Mouse (Mus musculus) gastrocnemius, adult 2 months (tissue): Measurements from ENCODE around the gene Fars2. TPM values are rescaled to one million over a fixed set of nuclear protein-coding genes. Genes with fewer than 3 reads are reported as not detected.

Experiments used
- DNase-seq: peaks from one replicate; pipeline ENCODE4 v3.0.0; 2022
- H3K27ac ChIP-seq: fragments of 200-600 bp; 2 replicates; pipeline ENCODE4 v1.8.1; 2022; ENCODE audit warnings: mild to moderate bottlenecking
- H3K4me3 ChIP-seq: fragments of 200-600 bp; 2 replicates; pipeline ENCODE4 v1.8.1; 2022; ENCODE audit warnings: mild to moderate bottlenecking, moderate library complexity
- CTCF ChIP-seq: fragments of 200-600 bp; IDR thresholded peaks from 2 replicates; pipeline ENCODE4 v1.8.1; 2022; ENCODE audit warnings: antibody characterized with exemption, mild to moderate bottlenecking, moderate library complexity
- intact Hi-C: fragments of 180-260 bp; cut with DNase I; formaldehyde crosslinking; loops from one replicate; pipeline ENCODE4 v1.15.1; 2025
- total RNA-seq, 2 experiments: library from RNA; stranded (reverse); gene quantifications; 2 replicates each; pipeline ENCODE4 v1.2.3; 2021

Fars2 gene
- total RNA-seq, 2 experiments from 2014 or later: 40.8 to 43.4 TPM

DNA sequence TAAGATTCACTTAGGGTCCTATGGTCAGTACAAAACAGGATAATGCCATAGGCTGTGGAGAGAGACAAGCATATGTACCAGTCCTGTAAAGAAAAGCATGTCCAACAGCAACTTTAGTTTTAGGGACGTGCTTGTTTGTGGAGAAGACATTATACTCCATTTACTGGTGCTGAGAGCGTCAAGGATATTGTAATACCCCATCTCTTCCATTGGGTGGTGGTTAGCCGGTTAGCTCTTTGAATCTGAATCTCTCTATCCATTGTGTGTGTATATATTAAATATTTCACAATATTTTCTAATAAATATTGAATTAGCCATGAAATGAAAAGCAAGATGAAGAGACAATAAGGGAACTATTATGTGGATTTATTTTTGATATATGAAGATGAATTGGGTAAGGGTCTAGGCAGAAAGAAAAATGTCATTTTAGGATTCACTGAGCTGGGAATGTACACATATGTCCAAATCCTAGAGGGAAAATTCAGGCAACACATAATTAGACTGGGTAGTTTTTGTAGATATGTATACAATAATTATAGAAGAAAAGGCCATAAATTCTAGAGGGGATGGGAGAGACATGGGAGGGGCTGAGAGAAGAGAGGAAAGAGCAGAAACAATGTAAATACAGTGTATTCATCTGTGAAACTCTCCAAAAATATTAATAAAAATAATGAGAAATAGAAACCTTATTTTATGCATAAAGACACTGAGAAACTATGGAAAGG, 435.5 kb downstream of the Fars2 start:
- DNase-seq: no peak
- intact Hi-C loops: no loop called here
- Histone ChIP-seq H3K27ac (no peak overlapping the region), H3K4me3 (no peak overlapping the region)
- no peak for TF ChIP-seq CTCF

DNA sequence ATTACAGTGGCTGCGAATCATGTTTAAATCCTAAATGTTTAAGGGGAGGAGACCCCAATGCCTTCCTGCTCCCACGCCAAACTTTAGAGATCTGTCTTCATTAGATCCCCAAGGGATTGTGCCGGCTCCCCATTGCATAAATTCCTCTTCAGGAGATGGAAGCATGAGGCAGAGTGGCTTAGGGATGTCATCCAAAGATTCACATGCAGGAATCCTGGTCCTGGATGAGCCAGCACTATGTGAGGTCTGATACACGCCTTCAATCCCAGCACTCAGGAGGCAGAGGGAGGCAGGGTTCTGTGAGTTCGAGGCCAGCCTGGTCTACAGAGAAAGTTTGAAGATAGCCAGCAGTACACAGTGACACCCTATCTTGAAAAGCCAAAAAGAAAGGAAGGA, 436.0 kb downstream of the Fars2 start:
- H3K4me3 ChIP-seq: no peak overlapping the region
- no peak overlapping the region for H3K27ac ChIP-seq
- intact Hi-C loops: no loop called here
- no peak for TF ChIP-seq CTCF
- DNase-seq: no peak

DNA sequence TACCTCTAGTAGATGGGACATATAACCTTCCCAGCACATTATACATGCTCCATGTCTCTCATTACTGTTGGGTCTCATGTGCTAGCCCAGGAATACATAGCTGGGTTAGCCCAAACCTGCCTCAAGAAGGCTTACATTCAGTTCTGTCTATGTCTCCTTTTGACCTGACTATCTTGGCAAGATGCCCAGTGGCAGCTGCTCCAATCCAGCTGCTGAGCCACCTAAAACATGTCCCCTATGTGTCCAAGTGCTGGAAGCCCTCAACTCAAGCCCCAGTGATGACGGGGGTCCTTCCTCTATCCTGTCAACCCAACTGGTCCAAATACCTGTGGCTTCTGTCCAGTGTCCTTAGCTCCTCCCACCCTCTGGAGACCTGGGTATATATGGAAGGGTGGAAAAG, 437.5 kb downstream of the Fars2 start:
- Histone ChIP-seq H3K4me3 (no peak overlapping the region), H3K27ac (no peak overlapping the region)
- DNase-seq: no peak
- intact Hi-C loops: no loop called here
- no peak for TF ChIP-seq CTCF

DNA sequence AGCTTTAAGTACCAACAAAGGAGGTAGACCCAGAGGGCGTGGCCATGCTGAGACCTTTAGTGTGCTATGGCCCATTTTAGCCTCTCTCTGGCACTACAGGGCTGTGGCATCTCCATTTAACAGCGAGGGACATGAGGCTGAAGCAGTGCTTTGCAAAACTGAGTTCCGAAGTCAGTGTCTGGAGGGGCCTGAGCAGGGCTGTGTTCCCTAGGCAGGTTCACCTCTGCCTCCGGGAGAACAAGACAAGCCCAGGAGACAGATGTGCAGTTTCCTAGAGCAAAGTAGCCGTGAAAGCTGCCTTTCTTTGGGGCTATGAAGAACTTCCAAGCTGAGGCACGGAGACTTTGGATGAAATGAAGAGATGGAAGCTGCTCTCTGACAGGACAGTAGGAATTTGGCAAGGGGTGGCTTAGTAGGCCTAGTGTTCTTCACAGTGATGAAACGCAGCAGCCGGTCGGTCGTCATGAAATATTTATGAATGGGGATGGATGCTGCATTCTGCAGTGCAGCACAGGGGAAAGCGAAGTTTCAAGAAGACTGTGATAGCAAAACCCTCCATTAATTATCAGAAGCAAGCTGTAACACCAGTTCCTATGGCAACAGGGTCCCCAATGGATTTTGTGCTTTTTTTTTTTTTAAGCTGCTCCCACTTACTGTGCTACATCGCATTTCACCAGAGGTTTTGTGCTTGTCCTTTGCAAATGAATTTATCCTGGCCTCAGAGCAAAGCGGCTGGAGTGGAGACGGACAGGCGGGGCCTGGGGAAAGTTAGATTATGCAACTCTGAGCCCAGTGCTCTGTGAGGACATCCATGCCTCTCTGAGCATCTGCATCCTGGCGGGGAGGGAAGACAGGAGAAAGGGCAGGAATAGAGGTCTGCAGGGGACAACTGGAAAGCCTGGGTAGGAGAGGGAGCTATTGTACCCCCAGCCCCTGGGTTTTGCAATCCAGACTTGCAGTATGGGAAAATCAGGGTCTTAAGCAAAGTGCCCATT, 445.5 kb downstream of the Fars2 start:
- H3K27ac ChIP-seq: no peak overlapping the region
- intact Hi-C loops: no loop called here
- no peak overlapping the region for H3K4me3 ChIP-seq
- no peak for TF ChIP-seq CTCF
- DNase-seq: peak; percentile 27

DNA sequence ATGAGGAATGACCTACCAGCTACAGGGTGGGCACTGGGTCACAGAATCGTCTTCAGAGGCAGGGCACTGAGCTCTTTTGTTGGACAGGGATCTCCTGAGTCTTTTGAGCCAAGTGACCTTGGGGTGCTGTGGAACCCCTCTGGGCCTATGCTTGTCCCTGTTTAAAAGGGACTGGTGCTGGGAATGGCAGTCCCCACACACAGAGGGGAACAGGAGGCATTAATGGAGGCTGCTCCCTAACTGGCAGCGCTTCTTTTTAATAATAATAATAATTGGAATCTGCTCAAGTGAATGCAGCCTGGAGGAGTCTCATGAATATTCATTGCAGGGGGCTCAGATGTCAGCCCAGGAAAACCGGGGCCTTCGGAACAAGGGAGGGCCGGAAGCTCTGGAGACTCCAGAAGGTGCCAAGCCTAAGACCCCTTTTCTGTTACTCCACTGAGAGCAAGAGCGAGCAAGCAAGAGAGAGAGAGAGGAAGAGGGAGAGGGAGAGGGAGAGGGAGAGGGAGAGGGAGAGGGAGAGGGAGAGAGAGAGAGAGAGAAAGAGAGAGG, 447.6 kb downstream of the Fars2 start:
- TF ChIP-seq CTCF: no peak
- Histone ChIP-seq H3K27ac (no peak overlapping the region), H3K4me3 (no peak overlapping the region)
- no peak for DNase-seq
- intact Hi-C loops: no loop called here

DNA sequence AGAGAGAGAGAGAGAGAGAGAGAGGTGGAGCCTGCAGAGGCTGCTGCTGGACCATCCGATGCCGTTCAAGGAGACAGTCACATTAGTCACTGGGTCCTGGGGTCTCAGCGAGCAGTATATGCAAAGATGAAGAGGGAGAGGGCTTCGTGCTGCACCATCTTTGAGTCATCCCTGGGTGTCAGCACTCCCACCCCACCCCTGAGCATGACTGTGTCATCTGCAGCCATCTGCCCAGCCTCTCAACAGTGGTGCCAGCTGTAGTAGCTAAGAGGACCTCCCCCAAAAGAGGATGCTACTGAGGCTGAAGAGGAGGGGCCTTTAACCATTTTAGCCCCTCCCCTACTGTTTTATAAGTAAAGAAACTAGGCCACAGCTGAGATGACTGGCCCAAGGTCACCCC, 459.6 kb downstream of the Fars2 start:
- H3K27ac ChIP-seq: no peak overlapping the region
- no peak for TF ChIP-seq CTCF
- no peak for DNase-seq
- intact Hi-C loops: no loop called here
- H3K4me3 ChIP-seq: no peak overlapping the region

DNA sequence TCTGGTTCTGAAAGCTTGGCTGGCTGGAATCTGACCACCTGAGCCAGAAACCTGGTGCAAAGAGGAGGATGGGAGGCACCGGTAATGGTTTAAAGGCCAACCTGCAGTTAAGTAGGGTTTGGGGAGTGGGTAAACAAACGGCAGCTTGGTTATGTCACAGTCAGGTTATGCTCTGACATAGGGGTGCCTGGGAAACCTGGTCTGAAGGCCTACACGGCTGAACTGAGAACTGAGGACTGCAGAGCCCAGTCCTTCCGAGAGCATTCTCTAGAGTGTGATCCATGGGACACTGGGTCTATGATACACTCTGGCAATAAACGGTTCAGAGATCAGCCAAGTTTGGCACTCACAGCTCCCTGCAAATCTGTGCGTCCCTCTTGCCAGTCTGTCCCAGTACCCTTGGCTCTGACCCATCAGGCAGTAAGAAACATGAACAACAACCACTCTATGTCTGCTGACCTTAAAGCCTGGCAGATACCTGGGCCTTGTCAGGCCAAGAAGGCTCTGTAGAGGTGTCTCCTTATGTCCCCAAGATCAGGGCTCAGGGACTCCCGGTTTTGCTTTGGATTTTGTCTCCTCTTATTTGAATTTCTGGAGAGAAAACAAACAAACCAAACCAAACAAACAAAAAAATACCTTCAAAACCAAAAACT, 460.8 kb downstream of the Fars2 start:
- intact Hi-C loops: no loop called here
- no peak for DNase-seq

DNA sequence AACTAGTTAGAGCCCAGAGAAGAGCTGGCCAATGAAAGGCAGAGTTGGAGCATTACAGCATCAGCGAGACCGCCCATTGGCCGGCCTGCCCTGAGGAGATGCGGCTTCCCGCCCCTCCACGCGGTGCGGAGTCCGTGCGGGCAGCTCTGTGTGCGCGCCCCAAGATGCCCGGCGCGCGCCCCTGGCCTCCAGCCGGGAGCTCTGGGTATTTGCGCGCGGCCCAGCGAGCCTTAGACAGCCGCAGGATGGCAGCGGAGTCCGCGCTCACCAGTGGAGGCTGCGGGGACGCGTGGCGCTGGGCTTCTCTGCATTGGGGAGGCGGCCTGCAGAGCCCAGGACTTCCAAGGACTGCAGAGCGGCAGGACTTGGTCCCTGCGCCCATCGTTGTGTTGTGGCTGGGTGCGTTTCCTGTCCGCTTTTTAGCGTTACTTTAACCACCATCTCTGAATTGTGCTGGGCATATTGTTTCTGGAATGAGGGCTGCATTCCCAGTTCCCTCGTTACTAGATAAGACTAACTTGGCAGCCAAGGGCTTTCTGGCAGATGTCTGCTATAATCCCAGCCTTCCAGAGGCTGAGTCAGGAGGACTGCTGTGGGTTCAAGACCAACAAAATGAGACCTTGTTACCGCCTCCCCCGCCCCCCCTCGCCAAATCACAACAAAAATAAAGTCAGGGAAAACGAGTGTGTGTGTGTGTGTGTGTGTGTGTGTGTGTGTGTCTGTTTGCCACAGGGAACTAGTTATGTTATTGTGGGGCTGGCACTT, 461.5 kb downstream of the Fars2 start:
- TF ChIP-seq CTCF: peak; percentile 26
- peak overlapping the region; percentile 70 for H3K4me3 ChIP-seq
- intact Hi-C loops: no loop called here
- peak; percentile 72 for DNase-seq
- no peak overlapping the region for H3K27ac ChIP-seq

More for the DNA sequence above, 460.8 kb downstream of the Fars2 start:
- Histone ChIP-seq H3K4me3 (peak overlapping the region; percentile 70), H3K27ac (no peak overlapping the region)
- TF ChIP-seq CTCF: no peak

DNA sequence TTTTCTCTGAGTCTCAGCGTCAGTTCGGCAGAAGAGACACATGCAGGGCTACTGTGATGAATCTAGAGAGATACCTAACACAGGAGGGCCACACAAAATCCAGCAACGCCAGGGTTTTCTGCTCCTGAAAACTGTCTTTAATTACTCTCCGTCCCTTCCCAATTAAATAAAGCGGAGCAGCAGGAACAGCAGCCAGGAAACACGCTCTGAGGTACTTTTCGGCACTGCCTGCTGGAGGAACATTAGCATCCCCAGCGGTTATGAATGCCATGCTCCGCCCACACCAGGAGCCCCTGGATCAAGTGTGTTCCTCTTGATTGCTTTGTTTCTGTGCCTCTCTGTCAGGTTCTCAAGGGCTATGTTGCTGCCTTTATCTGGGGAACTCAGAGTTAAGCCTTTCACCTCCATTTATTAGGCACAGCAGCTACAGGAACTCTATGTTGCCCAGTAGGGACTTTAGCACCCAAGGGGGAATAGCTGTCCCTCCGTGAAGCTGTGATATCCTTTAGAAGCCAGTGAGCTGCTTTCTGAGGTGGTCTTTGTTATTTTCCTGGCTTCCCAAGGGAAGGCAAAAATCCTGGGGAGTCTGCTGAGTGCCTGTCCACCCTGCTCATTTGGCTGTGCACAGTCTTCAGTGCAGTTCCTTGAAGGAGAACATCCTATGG, 465.3 kb downstream of the Fars2 start:
- Histone ChIP-seq H3K27ac (no peak overlapping the region), H3K4me3 (no peak overlapping the region)
- no peak for DNase-seq
- intact Hi-C loops: no loop called here
- TF ChIP-seq CTCF: no peak

DNA sequence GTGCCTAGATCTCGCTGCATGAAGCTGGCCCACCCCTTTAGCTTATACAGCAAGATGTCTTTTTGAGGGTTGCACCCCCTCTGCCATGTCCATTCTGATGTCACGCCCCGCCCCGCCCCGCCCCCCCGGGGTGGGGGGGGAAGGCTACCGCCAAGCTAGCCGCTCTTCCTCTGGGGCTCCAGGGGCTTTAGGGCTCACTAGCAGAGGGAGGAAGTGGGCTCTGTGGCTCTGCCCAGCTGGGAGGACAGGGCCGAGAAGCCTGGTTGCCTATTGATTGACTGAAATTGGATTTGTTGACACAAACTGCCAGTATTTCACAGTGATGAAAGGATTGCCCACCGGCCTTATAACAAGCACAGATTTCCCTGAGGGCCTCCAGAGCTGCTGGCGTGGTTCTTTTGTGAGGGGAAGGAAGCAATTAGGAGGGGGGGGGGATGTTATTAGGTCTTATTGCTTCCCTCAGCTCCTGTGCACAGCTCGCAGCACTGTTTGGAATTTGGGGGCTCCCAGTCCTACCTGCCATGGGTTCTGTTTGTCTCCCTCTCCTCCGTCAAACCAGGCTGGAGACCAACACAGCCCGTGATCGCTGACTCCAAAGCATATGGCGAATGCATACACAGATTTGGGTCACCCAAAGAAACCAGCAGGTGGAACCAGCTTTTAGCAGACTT, 466.4 kb downstream of the Fars2 start:
- intact Hi-C loops: no loop called here
- DNase-seq: no peak
- no peak for TF ChIP-seq CTCF
- Histone ChIP-seq H3K27ac (no peak overlapping the region), H3K4me3 (no peak overlapping the region)

DNA sequence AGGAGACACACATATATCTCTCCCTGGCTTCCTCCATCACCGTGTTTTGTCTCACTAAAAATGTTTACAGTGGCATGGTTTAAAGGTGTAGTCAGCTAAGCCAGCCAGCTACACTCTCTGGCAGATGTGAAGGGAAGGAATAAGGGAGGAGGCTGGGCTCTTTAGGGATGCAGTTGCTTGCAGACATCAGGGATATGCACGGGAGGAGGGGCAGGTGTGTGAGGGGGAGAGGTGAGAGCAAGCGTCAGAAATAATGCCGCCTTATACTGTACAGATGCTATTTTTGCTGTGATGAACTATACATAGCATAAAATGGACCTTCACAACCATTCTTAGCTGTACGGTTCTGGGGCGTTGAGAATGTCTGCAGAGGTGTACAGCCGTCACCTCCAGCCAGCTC, 467.0 kb downstream of the Fars2 start:
- Histone ChIP-seq H3K27ac (no peak overlapping the region), H3K4me3 (no peak overlapping the region)
- TF ChIP-seq CTCF: no peak
- no peak for DNase-seq
- intact Hi-C loops: no loop called here
